In genomic region chr7:63925413-63926360, GRCm38 (mm10) we compare ENCODE assay signal across 8 mouse cellular contexts. TPM values are rescaled to one million over a fixed set of nuclear protein-coding genes. Genes with fewer than 3 reads are reported as not detected.
DNase-seq lines count a peak whose midpoint lies in the region; ATAC-seq lines count a peak whose summit lies in the region.

No protein-coding gene starts in this region.

- H3K36me3 ChIP-seq in kidney, embryonic 16.5 days (ENCODE audit: insufficient read depth, low read length): no peaks in the 10 kb centered on the region

- 0 out of 2 replicates have a peak overlapping the region, but pooled peaks have one; percentile 0 for H3K9ac ChIP-seq in kidney, embryonic 16.5 days (replicated peaks; ENCODE audit: low read length)

- WGBS in kidney, embryonic 16.5 days: 32% methylated on average over 14 of the region's 14 CpGs

- H3K4me2 ChIP-seq in kidney, embryonic 16.5 days (replicated peaks; ENCODE audit: low read depth, low read length): peak overlapping the region; percentile 39; the same call in 1 of the 2 replicates

- peaks cover 39% of the 10 kb centered on the region for H3K4me1 ChIP-seq in kidney, embryonic 16.5 days (ENCODE audit: insufficient read depth, low read length)

- H3K27me3 ChIP-seq in kidney, embryonic 16.5 days (ENCODE audit: insufficient read depth, low read length): no peaks in the 10 kb centered on the region

- peak; percentile 74 for DNase-seq in ovary, adult 18-20 months (ENCODE audit: low spot score)
- DNase-seq in ovary, postnatal 10 days (ENCODE audit: low spot score): no peak
- peak; percentile 84 to 88 for DNase-seq in heart, adult 9 months (ENCODE audit: low spot score in 2 of 2)
- peak; percentile 87 for DNase-seq in lung, postnatal 36 days
- DNase-seq in spleen, postnatal 36 days (ENCODE audit: low spot score in 2 of 2): peak; percentile 76 to 79
- no peak for DNase-seq in cerebellum, adult 9-11 months

- no peaks in the 10 kb centered on the region for H3K9me3 ChIP-seq in kidney, embryonic 16.5 days (ENCODE audit: low read length)

- H3K27ac ChIP-seq in kidney, embryonic 16.5 days (ENCODE audit: low read length): peak overlapping the region; percentile 85

- no peak overlapping the region for H3K4me3 ChIP-seq in kidney, embryonic 16.5 days (ENCODE audit: low read length)

- peak; percentile 75 for ATAC-seq in common myeloid progenitor, adult 5-6 weeks (replicated peaks; ENCODE audit: low read depth, poor library complexity, severe bottlenecking)
- ATAC-seq in kidney, embryonic 16.5 days (ENCODE audit: low FRiP score, low TSS enrichment): peak; percentile 67

RNA-seq across cellular contexts. Expression of gene E030018B13Rik, which starts 9.0 kb away (rescaled TPM):
- not detected in 2 replicates for total RNA-seq in common myeloid progenitor, adult 5-6 weeks (2017)
- not detected in 2 replicates for polyA plus RNA-seq in kidney, embryonic 16.5 days (2015; fragmentation: Nextera tagmentation; extraction: Ambion mirVana)

RNA-seq across cellular contexts. Expression of gene Klf13, which starts 13.0 kb away (rescaled TPM):
- total RNA-seq in common myeloid progenitor, adult 5-6 weeks (2017): 16.4 and 20.1 TPM in 2 replicates
- 23.2 and 23.7 TPM in 2 replicates for polyA plus RNA-seq in kidney, embryonic 16.5 days (2015; fragmentation: Nextera tagmentation; extraction: Ambion mirVana)

Comparison
In these comparisons a context has a peak if more than half of its experiments do, and no peak if none do; other contexts are left out.
1. DNase-seq: peak in ovary, adult 18-20 months (single experiment), heart, adult 9 months (2 of 2), lung, postnatal 36 days (single experiment) and spleen, postnatal 36 days (2 of 2); none in ovary, postnatal 10 days (single experiment) and cerebellum, adult 9-11 months (single experiment).